Mouse (Mus musculus): Measurements from ENCODE around the gene Sfxn2. TPM values are rescaled to one million over a fixed set of nuclear protein-coding genes. Genes with fewer than 3 reads are reported as not detected.
A peak's percentile ranks its signal among the peaks of the same experiment; 100 is the strongest.

Sfxn2 gene
- 10.5 and 11.7 TPM in 2 replicates for polyA plus RNA-seq (2015; fragmentation: Nextera tagmentation; extraction: Ambion mirVana)

GRCm38 (mm10) chr19:46572951-46573937 lies at the start of gene Sfxn2, which contains the start of gene Arl3:
Gene Sfxn2, plus strand, starts transcription at chr19:46573365.
Gene Arl3, minus strand, starts transcription at chr19:46573198.
- Histone ChIP-seq H3K27me3 (replicated peaks) (no peaks in the 10 kb centered on the region), H3K9ac (peak within 1 kb of the TSS; percentile 70), H3K4me3 (peak within 1 kb of the TSS; percentile 73), H3K27ac (peak within 1 kb of the TSS; percentile 82), H3K36me3 (replicated peaks) (no peaks in the 10 kb centered on the region), H3K4me1 (peaks cover 25% of the 10 kb centered on the region), H3K9me3 (no peaks in the 10 kb centered on the region), H3K4me2 (peak within 1 kb of the TSS; percentile 83)
- peak; percentile 95 for ATAC-seq (replicated peaks)
- WGBS, result under 1% methylated on average over 65 of the region's 67 CpGs

GRCm38 (mm10) chr19:46523480-46524151 lies 49.5 kb upstream of the Sfxn2 start:
- 2% methylated on average over 20 of the region's 20 CpGs for WGBS
- Histone ChIP-seq H3K27ac (peak overlapping the region; percentile 82), H3K9me3 (no peaks in the 10 kb centered on the region), H3K9ac (no peak overlapping the region; the same call in 1 of the 2 replicates), H3K27me3 (replicated peaks) (no peaks in the 10 kb centered on the region), H3K4me3 (peak overlapping the region; percentile 25), H3K4me1 (peaks cover 66% of the 10 kb centered on the region), H3K36me3 (replicated peaks) (no peaks in the 10 kb centered on the region), H3K4me2 (peak overlapping the region; percentile 51)
- ATAC-seq (replicated peaks), result peak; percentile 83

GRCm38 (mm10) chr19:46524152-46524544 lies 49.0 kb upstream of the Sfxn2 start:
- H3K9me3 ChIP-seq, result no peaks in the 10 kb centered on the region
- peak overlapping the region; percentile 51 for H3K4me2 ChIP-seq
- H3K9ac ChIP-seq, result no peak overlapping the region; the same call in 1 of the 2 replicates
- peaks cover 68% of the 10 kb centered on the region for H3K4me1 ChIP-seq
- 10% methylated on average over 6 of the region's 6 CpGs for WGBS
- no peak for ATAC-seq (replicated peaks)
- peak overlapping the region; percentile 25 for H3K4me3 ChIP-seq
- no peaks in the 10 kb centered on the region for H3K27me3 ChIP-seq (replicated peaks)
- peak overlapping the region; percentile 82 for H3K27ac ChIP-seq
- H3K36me3 ChIP-seq (replicated peaks), result no peaks in the 10 kb centered on the region

- WGBS, result 23% methylated on average over 14 of the region's 14 CpGs
- no peak overlapping the region for H3K4me3 ChIP-seq
These were observed 48.4 kb upstream of the Sfxn2 start for GRCm38 (mm10) chr19:46524601-46525321.

GRCm38 (mm10) chr19:46525691-46526631 lies 47.2 kb upstream of the Sfxn2 start:
- H3K4me2 ChIP-seq, result no peak overlapping the region
- no peak overlapping the region for H3K27ac ChIP-seq
- H3K36me3 ChIP-seq (replicated peaks), result no peaks in the 10 kb centered on the region
- no peak for ATAC-seq (replicated peaks)
- H3K4me3 ChIP-seq, result no peak overlapping the region
- no peaks in the 10 kb centered on the region for H3K27me3 ChIP-seq (replicated peaks)
- H3K4me1 ChIP-seq, result peaks cover 84% of the 10 kb centered on the region
- no peak overlapping the region for H3K9ac ChIP-seq
- H3K9me3 ChIP-seq, result no peaks in the 10 kb centered on the region
- WGBS, result 42% methylated on average over 10 of the region's 10 CpGs

More at GRCm38 (mm10) chr19:46524601-46525321, 48.4 kb upstream of the Sfxn2 start:
- no peaks in the 10 kb centered on the region for H3K27me3 ChIP-seq (replicated peaks)
- peak overlapping the region; percentile 51; the same call in 1 of the 2 replicates for H3K4me2 ChIP-seq
- H3K4me1 ChIP-seq, result peaks cover 73% of the 10 kb centered on the region
- H3K27ac ChIP-seq, result peak overlapping the region; percentile 82
- no peaks in the 10 kb centered on the region for H3K36me3 ChIP-seq (replicated peaks)
- no peak overlapping the region for H3K9ac ChIP-seq
- no peak for ATAC-seq (replicated peaks)
- no peaks in the 10 kb centered on the region for H3K9me3 ChIP-seq

- Histone ChIP-seq H3K27ac (peak overlapping the region; percentile 90), H3K4me2 (peak overlapping the region; percentile 56), H3K27me3 (replicated peaks) (no peaks in the 10 kb centered on the region), H3K9ac (peak overlapping the region; percentile 37), H3K9me3 (no peaks in the 10 kb centered on the region), H3K4me3 (peak overlapping the region; percentile 24), H3K4me1 (peaks cover 98% of the 10 kb centered on the region), H3K36me3 (replicated peaks) (no peaks in the 10 kb centered on the region)
- no peak for ATAC-seq (replicated peaks)
- 7% methylated on average over 17 of the region's 17 CpGs for WGBS
These were observed 45.3 kb upstream of the Sfxn2 start for GRCm38 (mm10) chr19:46527632-46528528.

- H3K4me1 ChIP-seq, result peaks cover 97% of the 10 kb centered on the region
- peak overlapping the region; percentile 56 for H3K4me2 ChIP-seq
- H3K27ac ChIP-seq, result peak overlapping the region; percentile 90
- H3K9ac ChIP-seq, result peak overlapping the region; percentile 37
- under 1% methylated on average over 20 of the region's 20 CpGs for WGBS
- H3K9me3 ChIP-seq, result no peaks in the 10 kb centered on the region
- peak overlapping the region; percentile 24 for H3K4me3 ChIP-seq
- H3K27me3 ChIP-seq (replicated peaks), result no peaks in the 10 kb centered on the region
- no peaks in the 10 kb centered on the region for H3K36me3 ChIP-seq (replicated peaks)
- peak; percentile 77 for ATAC-seq (replicated peaks)
These were observed 44.5 kb upstream of the Sfxn2 start for GRCm38 (mm10) chr19:46528529-46529213.

- 0 out of 2 replicates have a peak, but pooled peaks have one; percentile 1 for ATAC-seq (replicated peaks)
- Histone ChIP-seq H3K4me2 (peak overlapping the region; percentile 56), H3K36me3 (replicated peaks) (no peaks in the 10 kb centered on the region), H3K4me3 (no peak overlapping the region), H3K9me3 (no peaks in the 10 kb centered on the region), H3K27ac (peak overlapping the region; percentile 90), H3K9ac (peak overlapping the region; percentile 10), H3K4me1 (peaks cover 92% of the 10 kb centered on the region), H3K27me3 (replicated peaks) (no peaks in the 10 kb centered on the region)
- WGBS, result 5% methylated on average over 13 of the region's 13 CpGs
These were observed 43.3 kb upstream of the Sfxn2 start for GRCm38 (mm10) chr19:46529601-46530448.

GRCm38 (mm10) chr19:46530449-46530990 lies 42.6 kb upstream of the Sfxn2 start:
- no peaks in the 10 kb centered on the region for H3K9me3 ChIP-seq
- 0 out of 2 replicates have a peak overlapping the region, but pooled peaks have one; percentile 10 for H3K9ac ChIP-seq
- no peak overlapping the region for H3K4me3 ChIP-seq
- H3K4me1 ChIP-seq, result peaks cover 85% of the 10 kb centered on the region
- peak overlapping the region; percentile 17 for H3K4me2 ChIP-seq
- WGBS, result 7% methylated on average over 8 of the region's 8 CpGs
- no peak for ATAC-seq (replicated peaks)
- no peaks in the 10 kb centered on the region for H3K36me3 ChIP-seq (replicated peaks)
- peak overlapping the region; percentile 90 for H3K27ac ChIP-seq
- no peaks in the 10 kb centered on the region for H3K27me3 ChIP-seq (replicated peaks)

Data from midbrain, embryonic 15.5 days (tissue).